Mouse (Mus musculus): ENCODE measurements around the gene Krt9. TPM values are rescaled to one million over a fixed set of nuclear protein-coding genes. Genes with fewer than 3 reads are reported as not detected.
"Not testable (repeated sequence)": the region's sequence is repeated elsewhere in the genome, so short reads cannot be mapped to it uniquely, and the experiment has no call there.

The Krt9 gene
- 1 to 10 TPM; 4.2 to 5.0 (median 4.4) TPM for total RNA-seq (2022)

- DNase-seq (ENCODE audit: low spot score in 2 of 2): peak; percentile 39 to 73
Measured at GRCm38 (mm10) chr11:100192992-100193391, at the start of gene Krt9. TSS of gene Krt9 (minus strand) at chr11:100193246.

DNA sequence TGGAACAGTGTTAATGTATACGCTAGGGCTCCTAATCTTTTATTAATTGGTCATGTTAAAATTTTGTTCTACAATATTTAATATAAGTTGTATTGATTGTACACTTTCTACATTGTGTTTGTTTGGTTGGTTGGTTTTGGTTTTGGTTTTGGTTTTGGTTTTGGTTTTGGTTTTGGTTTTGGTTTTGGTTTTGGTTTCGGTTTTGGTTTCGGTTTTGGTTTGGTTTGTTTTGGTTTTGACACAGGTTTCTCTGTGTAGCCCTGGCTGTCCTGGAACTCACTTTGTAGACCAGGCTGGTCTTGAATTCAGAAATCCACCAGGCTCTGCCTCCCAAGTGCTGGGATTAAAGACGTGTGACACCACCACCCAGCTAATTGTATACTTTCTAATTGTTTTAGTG, 47.2 kb upstream of the Krt9 start:
- DNase-seq (ENCODE audit: low spot score in 2 of 2): not testable (repeated sequence)

DNA sequence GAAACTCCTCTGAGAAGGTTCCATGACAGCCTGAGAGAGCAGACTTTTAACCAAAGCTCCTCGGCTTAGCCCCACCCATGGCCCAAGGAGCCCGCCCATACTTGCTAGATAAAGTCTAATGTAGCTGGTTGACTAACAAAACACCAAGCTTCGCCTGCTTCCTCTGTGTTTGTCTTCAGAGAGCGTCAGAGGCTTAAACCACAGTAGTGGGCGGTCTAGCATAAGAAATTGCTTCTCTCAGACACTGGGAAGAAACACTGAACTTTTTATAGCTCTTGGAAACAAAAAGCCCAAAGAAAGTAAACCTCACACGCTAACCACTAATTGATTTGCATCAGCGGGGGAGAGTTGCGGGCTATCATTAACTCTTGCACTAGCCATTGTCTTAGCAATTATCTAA, 28.7 kb upstream of the Krt9 start:
- DNase-seq (ENCODE audit: low spot score in 2 of 2): no peak

- DNase-seq (ENCODE audit: low spot score in 2 of 2): no peak
Measured at GRCm38 (mm10) chr11:100219304-100219703, 26.3 kb upstream of the Krt9 start.

DNA sequence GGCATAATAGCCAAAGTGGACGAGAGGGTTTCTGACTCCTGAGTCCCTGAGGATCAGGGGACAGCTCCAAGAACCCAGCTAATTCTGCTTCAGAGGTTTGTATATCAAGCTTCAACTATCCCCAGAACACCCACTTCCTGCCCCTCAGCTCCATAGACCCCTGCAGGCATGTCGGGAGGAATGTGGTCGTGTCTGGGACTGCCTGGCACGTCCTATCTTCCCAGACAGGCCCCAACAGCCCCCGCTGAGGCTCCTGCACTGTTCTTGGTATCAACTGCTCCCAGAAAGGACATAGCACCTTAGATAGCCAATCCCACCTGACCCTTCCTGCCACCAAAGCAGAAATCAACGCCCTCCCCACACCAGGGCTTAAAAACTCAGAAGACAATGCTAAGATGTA, 15.5 kb upstream of the Krt9 start:
- no peak for DNase-seq (ENCODE audit: low spot score in 2 of 2)

DNA sequence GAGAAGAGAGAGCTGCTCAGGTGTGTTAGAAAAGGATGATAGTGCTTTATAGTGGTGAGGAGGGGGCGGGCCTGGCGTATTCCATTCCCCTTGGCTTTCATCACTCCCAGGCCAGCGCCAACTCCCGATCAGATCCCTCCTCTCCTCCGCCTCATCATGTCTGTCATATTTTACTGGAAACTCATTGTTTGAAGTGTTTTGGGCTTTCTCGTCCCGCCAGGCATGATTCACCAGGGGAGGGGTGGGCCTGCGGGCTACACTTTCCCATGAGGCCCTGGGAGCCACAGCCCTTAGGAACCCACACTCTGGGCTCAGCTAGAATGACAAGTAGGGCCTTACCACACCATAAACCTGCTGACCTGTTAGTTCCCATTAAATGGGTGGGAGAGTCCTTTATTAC, 14.5 kb upstream of the Krt9 start, which contains the start of gene Krt14:
TSS of gene Krt14 (minus strand) at position 51 of the 400 bp plus-strand sequence.
- DNase-seq (ENCODE audit: low spot score in 2 of 2): no peak

GRCm38 (mm10) chr11:100203448-100203847, 10.4 kb upstream of the Krt9 start:
- DNase-seq (ENCODE audit: low spot score in 2 of 2): no peak

GRCm38 (mm10) chr11:100202906-100203305, 9.9 kb upstream of the Krt9 start:
- DNase-seq (ENCODE audit: low spot score in 2 of 2): no peak

GRCm38 (mm10) chr11:100200104-100200820, 7.2 kb upstream of the Krt9 start:
- DNase-seq (ENCODE audit: low spot score in 2 of 2): no peak

GRCm38 (mm10) chr11:100198666-100199065, 5.6 kb upstream of the Krt9 start:
- DNase-seq (ENCODE audit: low spot score in 2 of 2): peak; percentile 18 to 68

DNA sequence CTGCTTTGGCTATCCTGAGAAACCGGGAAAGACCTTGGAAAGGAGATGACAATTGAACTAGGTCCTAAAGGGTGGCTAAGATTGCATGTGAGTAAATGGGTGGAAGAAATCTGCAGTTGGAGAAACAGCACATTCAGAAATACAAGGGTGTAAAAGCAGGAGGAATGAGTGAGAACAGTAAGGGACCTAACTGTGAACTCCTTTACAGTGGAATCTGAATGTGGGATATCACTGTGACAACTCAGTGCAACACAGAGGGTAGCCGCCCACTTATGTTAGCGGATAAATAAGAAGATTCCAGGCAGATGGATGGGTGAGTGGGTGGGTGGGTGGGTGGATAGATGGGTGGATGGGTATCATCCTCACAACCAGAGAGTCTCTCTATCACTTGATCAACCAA, 1.2 kb downstream of the Krt9 start:
- no peak for DNase-seq (ENCODE audit: low spot score in 2 of 2)

- DNase-seq (ENCODE audit: low spot score in 2 of 2): no peak
Measured at GRCm38 (mm10) chr11:100186736-100187135, 6.3 kb downstream of the Krt9 start.

- DNase-seq (ENCODE audit: low spot score in 2 of 2): no peak
Measured at GRCm38 (mm10) chr11:100181725-100182124, 11.3 kb downstream of the Krt9 start.

DNA sequence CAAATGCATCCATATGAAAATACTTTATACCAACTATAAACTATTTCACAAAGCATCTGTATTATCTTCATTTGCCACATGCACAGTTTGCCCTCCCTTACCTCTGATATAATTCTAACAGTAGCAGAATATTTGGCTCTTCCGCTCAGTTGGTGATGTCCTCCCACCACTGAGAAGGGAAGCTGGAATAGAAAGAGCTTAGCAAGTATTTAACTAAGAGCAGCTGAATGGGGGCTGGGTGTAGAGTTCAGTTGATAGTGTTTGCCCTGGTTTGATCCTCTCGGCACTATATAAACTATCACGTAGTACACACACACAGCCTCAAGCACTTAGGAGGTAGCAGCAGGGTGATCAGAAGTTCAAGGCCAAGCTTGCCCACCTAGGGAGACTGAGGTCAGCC, 13.8 kb downstream of the Krt9 start:
- no peak for DNase-seq (ENCODE audit: low spot score in 2 of 2)

GRCm38 (mm10) chr11:100178307-100178706, 14.7 kb downstream of the Krt9 start:
- DNase-seq (ENCODE audit: low spot score in 2 of 2): no peak

GRCm38 (mm10) chr11:100176791-100177190, 16.3 kb downstream of the Krt9 start:
- no peak for DNase-seq (ENCODE audit: low spot score in 2 of 2)

DNA sequence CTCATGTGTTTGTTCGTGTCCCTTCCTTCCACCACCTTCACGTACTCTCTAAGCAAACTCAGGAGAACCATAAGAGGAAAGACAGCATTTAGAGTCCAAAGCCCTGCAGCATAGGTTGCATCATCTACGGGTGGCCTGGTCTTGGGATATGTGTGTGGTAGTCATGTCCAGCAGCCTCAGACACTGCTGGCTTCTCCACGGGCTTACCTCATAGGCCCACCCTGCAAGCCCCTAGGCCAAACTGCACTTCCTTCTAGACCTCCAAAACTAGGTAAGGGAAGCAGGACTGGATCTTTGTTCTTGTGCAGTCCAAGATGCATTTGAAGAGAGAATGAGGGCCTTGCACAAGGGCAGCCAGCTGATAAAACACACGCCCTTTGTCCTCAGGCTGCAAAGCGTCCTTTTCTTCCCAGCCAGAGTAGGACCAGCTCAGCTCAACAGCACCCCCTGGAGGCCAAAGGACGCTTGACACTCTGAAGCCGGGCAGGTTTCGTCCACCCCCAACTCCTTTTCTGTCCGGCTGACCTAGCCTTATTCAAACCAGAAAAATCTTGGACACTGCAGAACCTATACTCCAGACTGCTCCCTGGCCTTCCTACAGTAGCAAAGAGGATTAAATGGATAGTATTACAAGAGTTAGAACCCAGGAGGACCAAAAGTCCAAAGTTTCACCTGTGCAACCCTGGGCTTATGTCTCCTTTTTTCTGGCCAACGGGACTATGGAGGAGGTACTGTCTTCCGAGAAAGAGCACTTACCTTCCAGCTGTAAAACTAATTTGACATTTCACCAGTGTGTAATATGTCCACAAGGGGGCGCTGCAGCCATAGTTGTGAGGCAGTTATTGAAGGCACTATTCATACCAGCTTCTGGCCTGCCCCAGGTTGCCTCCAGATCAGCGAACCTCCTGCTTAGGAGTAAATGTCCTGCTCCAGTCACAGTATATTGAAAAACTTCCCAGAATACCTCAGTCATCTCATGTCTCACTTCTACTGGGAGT, 24.0 kb downstream of the Krt9 start:
- DNase-seq (ENCODE audit: low spot score in 2 of 2): peak; percentile 38 to 68

GRCm38 (mm10) chr11:100168071-100168470, 25.0 kb downstream of the Krt9 start:
- DNase-seq (ENCODE audit: low spot score in 2 of 2): no peak

DNA sequence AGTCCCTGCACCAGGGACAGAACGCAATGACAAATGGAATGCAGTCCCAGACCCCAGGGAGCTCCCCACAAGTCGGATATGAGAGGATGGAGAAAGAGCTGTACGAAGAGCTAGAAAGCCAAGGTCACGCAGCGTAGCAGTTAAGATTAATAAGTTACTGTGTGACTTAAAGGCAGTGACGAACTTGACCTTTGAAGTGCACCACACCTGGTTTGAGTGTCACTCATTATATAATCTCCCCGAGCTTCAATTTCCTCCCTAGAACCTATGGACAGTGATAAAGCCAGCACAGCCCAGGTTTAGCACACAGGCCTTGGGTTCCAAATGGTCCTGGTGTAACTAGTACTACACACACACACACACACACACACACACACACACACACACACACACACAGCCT, 28.7 kb downstream of the Krt9 start:
- DNase-seq (ENCODE audit: low spot score in 2 of 2): no peak

DNA sequence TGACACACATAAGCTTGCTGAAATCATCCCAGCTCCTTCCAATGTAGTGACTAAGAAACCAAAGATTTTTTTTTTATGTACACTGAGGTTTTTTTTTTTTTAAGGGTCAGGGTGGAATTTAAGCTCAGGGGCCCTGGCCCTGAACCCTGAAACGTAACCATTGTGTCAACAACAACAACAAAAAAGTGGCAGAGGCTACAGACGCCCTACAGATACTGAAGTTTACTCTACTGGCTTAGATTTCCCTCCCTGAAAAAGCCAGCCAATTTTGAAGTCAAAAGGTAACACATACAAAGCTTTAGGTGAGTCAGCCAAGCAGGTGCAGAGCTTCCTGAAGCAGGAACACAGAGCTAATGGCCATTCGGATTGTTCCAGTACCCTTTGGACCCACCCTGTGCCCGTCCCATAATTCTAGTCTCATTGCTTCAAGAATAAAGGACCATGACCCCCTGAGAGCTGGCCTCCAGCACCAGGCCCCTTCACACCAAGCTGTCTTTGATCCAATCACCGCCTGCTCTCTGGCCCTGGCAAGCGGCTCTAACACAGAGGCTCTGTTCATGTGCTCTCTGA, 35.1 kb downstream of the Krt9 start:
- no peak for DNase-seq (ENCODE audit: low spot score in 2 of 2)

DNA sequence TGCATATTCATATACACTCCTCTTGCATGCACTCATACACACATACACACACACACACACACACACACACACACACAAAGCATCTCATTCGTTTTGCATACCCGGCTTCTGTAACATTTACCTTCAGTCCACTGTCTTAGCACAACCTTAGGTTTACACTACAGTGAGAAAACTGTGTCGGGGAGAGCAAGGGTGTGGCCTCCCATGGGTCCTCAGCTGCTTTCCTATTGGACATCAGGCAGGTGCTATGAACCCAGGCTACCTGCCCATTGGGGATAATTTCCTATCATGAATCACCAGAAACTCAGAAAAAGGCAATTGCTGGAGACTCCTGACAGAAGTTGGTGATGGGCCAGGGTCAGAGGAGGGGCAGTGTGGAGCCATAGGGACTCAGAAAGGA, 35.7 kb downstream of the Krt9 start:
- no peak for DNase-seq (ENCODE audit: low spot score in 2 of 2)

All from left cerebral cortex, adult 8-10 months (tissue).